Mouse (Mus musculus) hindbrain, embryonic 16.5 days (tissue): ENCODE measurements around the gene Axl. TPM values are rescaled to one million over a fixed set of nuclear protein-coding genes. Genes with fewer than 3 reads are reported as not detected.
A peak's percentile ranks its signal among the peaks of the same experiment; 100 is the strongest.

Source experiments
- ATAC-seq: fragments of 200-750 bp; cut with Nextera tagmentation; 2 replicates; pipeline ENCODE4 v1.8.0; 2017; ENCODE audit warnings: moderate TSS enrichment, moderate library complexity
- H3K27ac ChIP-seq: fragments of 300-500 bp; sonication (generic); 2 replicates; pipeline ENCODE4 v1.5.1; 2014; ENCODE audit warnings: low read depth, mild to moderate bottlenecking, control low read depth, low read length, moderate library complexity
- H3K27me3 ChIP-seq: fragments of 300-500 bp; sonication (generic); replicated peaks from 2 replicates; pipeline ENCODE4 v1.6.1; 2014; ENCODE audit warnings: low read length; ENCODE audit not compliant: control insufficient read depth, insufficient read depth
- H3K36me3 ChIP-seq: fragments of 300-500 bp; sonication (generic); 2 replicates; pipeline ENCODE4 v1.6.1; 2014; ENCODE audit warnings: mild to moderate bottlenecking, low read length, moderate library complexity, mixed read lengths; ENCODE audit not compliant: control insufficient read depth, insufficient read depth
- H3K4me1 ChIP-seq: fragments of 300-500 bp; sonication (generic); 2 replicates; pipeline ENCODE4 v1.6.1; 2014; ENCODE audit warnings: low read depth, low read length; ENCODE audit not compliant: control insufficient read depth, insufficient read depth
- H3K4me2 ChIP-seq: fragments of 300-500 bp; sonication (generic); 2 replicates; pipeline ENCODE4 v1.6.1; 2014; ENCODE audit warnings: mild to moderate bottlenecking, low read length, control low read depth, moderate library complexity
- H3K4me3 ChIP-seq: fragments of 300-500 bp; sonication (generic); 2 replicates; pipeline ENCODE4 v1.5.1; 2014; ENCODE audit warnings: mild to moderate bottlenecking, low read length, control low read depth, moderate library complexity
- H3K9ac ChIP-seq: fragments of 300-500 bp; sonication (generic); 2 replicates; pipeline ENCODE4 v1.6.1; 2014; ENCODE audit warnings: low read depth, mild to moderate bottlenecking, control low read depth, low read length, moderate library complexity
- H3K9me3 ChIP-seq: fragments of 300-500 bp; sonication (generic); 2 replicates; pipeline ENCODE4 v1.6.1; 2014; ENCODE audit warnings: mild to moderate bottlenecking, low read length, moderate library complexity; ENCODE audit not compliant: control insufficient read depth
- WGBS: fragments of 180-500 bp; shearing (Covaris S2); extraction: QIAGEN DNeasy Blood & Tissue Kit; methylation state at CpG from one replicate; pipeline ENCODE4 v1.1.7; 2014; 5-methylcytosine and 5-hydroxymethylcytosine counted together
- polyA plus RNA-seq: library from polyadenylated mRNA; unstranded; fragments of >200 nt; fragmentation: Nextera tagmentation; extraction: Ambion mirVana; gene quantifications from 2 replicates; pipeline ENCODE4 v1.2.1, GENCODE M21; 2015

Gene Axl
- polyA plus RNA-seq, 1 experiment from 2014 or later: 18.1 TPM

- ATAC-seq: no peak
- peak overlapping the region; percentile 96 for H3K4me2 ChIP-seq
- H3K36me3 ChIP-seq: peaks cover 19% of the 10 kb centered on the region
- no peaks in the 10 kb centered on the region for H3K27me3 ChIP-seq
- H3K9ac ChIP-seq: peak overlapping the region; percentile 99
- no peak overlapping the region for H3K27ac ChIP-seq
- H3K4me3 ChIP-seq: peak overlapping the region; percentile 99
- H3K4me1 ChIP-seq: peaks cover 19% of the 10 kb centered on the region
- no peaks in the 10 kb centered on the region for H3K9me3 ChIP-seq
Measured at GRCm38 (mm10) chr7:25753076-25753475, 35.4 kb downstream of the Axl start.

GRCm38 (mm10) chr7:25746844-25747243, 41.7 kb downstream of the Axl start:
- peaks cover 71% of the 10 kb centered on the region for H3K36me3 ChIP-seq
- no peak overlapping the region for H3K4me2 ChIP-seq
- ATAC-seq: no peak
- H3K9ac ChIP-seq: no peak overlapping the region
- H3K27ac ChIP-seq: no peak overlapping the region
- H3K9me3 ChIP-seq: no peaks in the 10 kb centered on the region
- H3K27me3 ChIP-seq: no peaks in the 10 kb centered on the region
- WGBS: 78% methylated on average over 3 of the region's 3 CpGs
- H3K4me1 ChIP-seq: peaks cover 2% of the 10 kb centered on the region
- H3K4me3 ChIP-seq: no peak overlapping the region

GRCm38 (mm10) chr7:25738277-25738676, 50.2 kb downstream of the Axl start:
- 93% methylated on average over 3 of the region's 3 CpGs for WGBS

GRCm38 (mm10) chr7:25736920-25737319, 51.6 kb downstream of the Axl start:
- Histone ChIP-seq H3K4me2 (no peak overlapping the region), H3K9ac (no peak overlapping the region), H3K27ac (no peak overlapping the region), H3K9me3 (no peaks in the 10 kb centered on the region), H3K36me3 (peaks cover 69% of the 10 kb centered on the region), H3K4me1 (no peaks in the 10 kb centered on the region), H3K4me3 (no peak overlapping the region), H3K27me3 (no peaks in the 10 kb centered on the region)
- 100% methylated on average over 2 of the region's 2 CpGs for WGBS
- ATAC-seq: no peak

More at GRCm38 (mm10) chr7:25738277-25738676, 50.2 kb downstream of the Axl start:
- H3K4me1 ChIP-seq: no peaks in the 10 kb centered on the region
- H3K27ac ChIP-seq: no peak overlapping the region
- no peak overlapping the region for H3K9ac ChIP-seq
- H3K27me3 ChIP-seq: no peaks in the 10 kb centered on the region
- H3K36me3 ChIP-seq: peaks cover 69% of the 10 kb centered on the region
- no peak overlapping the region for H3K4me2 ChIP-seq
- H3K4me3 ChIP-seq: no peak overlapping the region
- no peak for ATAC-seq
- no peaks in the 10 kb centered on the region for H3K9me3 ChIP-seq

GRCm38 (mm10) chr7:25734991-25735390, 53.5 kb downstream of the Axl start:
- WGBS: 83% methylated on average over 4 of the region's 4 CpGs
- H3K27me3 ChIP-seq: no peaks in the 10 kb centered on the region
- no peak overlapping the region for H3K4me2 ChIP-seq
- no peak overlapping the region for H3K4me3 ChIP-seq
- peaks cover 70% of the 10 kb centered on the region for H3K36me3 ChIP-seq
- ATAC-seq: no peak
- H3K27ac ChIP-seq: no peak overlapping the region
- no peaks in the 10 kb centered on the region for H3K9me3 ChIP-seq
- no peak overlapping the region for H3K9ac ChIP-seq
- H3K4me1 ChIP-seq: no peaks in the 10 kb centered on the region

GRCm38 (mm10) chr7:25731294-25732055, 57.0 kb downstream of the Axl start:
- no peak overlapping the region for H3K27ac ChIP-seq
- H3K36me3 ChIP-seq: peaks cover 72% of the 10 kb centered on the region
- no peaks in the 10 kb centered on the region for H3K9me3 ChIP-seq
- H3K4me1 ChIP-seq: no peaks in the 10 kb centered on the region
- H3K4me3 ChIP-seq: no peak overlapping the region
- ATAC-seq: no peak
- no peaks in the 10 kb centered on the region for H3K27me3 ChIP-seq
- 96% methylated on average over 8 of the region's 8 CpGs for WGBS
- H3K9ac ChIP-seq: no peak overlapping the region
- H3K4me2 ChIP-seq: no peak overlapping the region

GRCm38 (mm10) chr7:25729862-25730261, 58.6 kb downstream of the Axl start:
- no peak for ATAC-seq
- Histone ChIP-seq H3K4me3 (no peak overlapping the region), H3K9ac (no peak overlapping the region), H3K4me1 (no peaks in the 10 kb centered on the region), H3K36me3 (peaks cover 79% of the 10 kb centered on the region), H3K27ac (no peak overlapping the region), H3K9me3 (no peaks in the 10 kb centered on the region), H3K27me3 (no peaks in the 10 kb centered on the region), H3K4me2 (no peak overlapping the region)
- 91% methylated on average over 2 of the region's 2 CpGs for WGBS

- no peak for ATAC-seq
Measured at GRCm38 (mm10) chr7:25729396-25729795, 59.1 kb downstream of the Axl start.

GRCm38 (mm10) chr7:25727800-25728199, 60.7 kb downstream of the Axl start:
- Histone ChIP-seq H3K27ac (no peak overlapping the region), H3K4me3 (no peak overlapping the region), H3K4me2 (no peak overlapping the region), H3K27me3 (no peaks in the 10 kb centered on the region), H3K36me3 (peaks cover 78% of the 10 kb centered on the region), H3K9me3 (no peaks in the 10 kb centered on the region), H3K4me1 (no peaks in the 10 kb centered on the region), H3K9ac (no peak overlapping the region)
- ATAC-seq: no peak
- 96% methylated on average over 5 of the region's 5 CpGs for WGBS

More at GRCm38 (mm10) chr7:25729396-25729795, 59.1 kb downstream of the Axl start:
- Histone ChIP-seq H3K36me3 (peaks cover 83% of the 10 kb centered on the region), H3K9ac (no peak overlapping the region), H3K9me3 (no peaks in the 10 kb centered on the region), H3K27ac (no peak overlapping the region), H3K4me3 (no peak overlapping the region), H3K4me2 (no peak overlapping the region), H3K27me3 (no peaks in the 10 kb centered on the region), H3K4me1 (no peaks in the 10 kb centered on the region)
- 13% methylated on average over 2 of the region's 2 CpGs for WGBS
